Mouse (Mus musculus): ENCODE measurements around the gene Ppt1.

GRCm38 (mm10) chr4:122816202-122816601 is 19.8 kb upstream of the Ppt1 start:
- no peak for TF ChIP-seq CTCF (IDR thresholded peaks at IDR 0.05; ENCODE audit: low read depth)
- TF ChIP-seq EP300 (optimal IDR thresholded peaks at IDR 0.05), result no peak
